17 mouse cellular contexts compared by ENCODE assay signal in the genomic region with DNA sequence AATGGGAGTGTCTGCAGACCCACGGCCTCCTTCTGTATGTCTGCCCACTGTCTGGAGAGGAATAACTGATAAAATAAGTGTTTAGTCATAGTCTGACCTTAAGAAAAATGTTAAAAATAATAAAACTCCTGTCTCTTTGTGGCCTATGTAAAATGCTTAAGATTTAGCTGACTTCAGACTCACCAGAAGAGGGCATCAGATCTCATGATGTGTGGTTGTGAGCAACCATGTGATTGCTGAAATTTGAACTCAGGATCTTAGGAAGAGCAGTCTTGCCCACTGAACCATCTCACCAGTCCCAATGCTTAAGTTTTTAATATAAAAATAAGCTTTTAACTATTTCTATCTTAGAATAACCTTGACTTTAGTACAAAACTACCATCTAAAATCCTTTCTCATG. TPM values are rescaled to one million over a fixed set of nuclear protein-coding genes. Genes with fewer than 3 reads are reported as not detected.
A peak's percentile ranks its signal among the peaks of the same experiment; 100 is the strongest.
DNase-seq lines count a peak whose midpoint lies in the region; ATAC-seq and TF ChIP-seq lines count a peak whose summit lies in the region.
"Had no signal": no experiment of that assay in that cellular context is flagged by ENCODE, and none has a peak within 500 bp of the region (broad histone marks: within the 10 kb centered on the region; RNA-seq: fewer than 3 reads in every experiment).

No protein-coding gene starts in this region.

- peaks cover 22% of the 10 kb centered on the region for H3K36me3 ChIP-seq in midbrain, postnatal 0 days (ENCODE audit: insufficient read depth, low read length)
- peaks cover 21% of the 10 kb centered on the region for H3K36me3 ChIP-seq in midbrain, embryonic 16.5 days (ENCODE audit: control insufficient read depth, insufficient read depth, low read length)

- no peak overlapping the region for H3K4me3 ChIP-seq in layer of hippocampus, adult 2 months
- no peak overlapping the region for H3K4me3 ChIP-seq in midbrain, postnatal 0 days (ENCODE audit: low read depth, low read length)
- H3K4me3 ChIP-seq in midbrain, embryonic 16.5 days (ENCODE audit: low read depth, low read length), result no peak overlapping the region
- H3K4me3 ChIP-seq: embryonic facial prominence, embryonic 15.5 days; forebrain, embryonic 13.5 days; heart, embryonic 15.5 days; hindbrain, embryonic 10.5 days; limb, embryonic 15.5 days; neural tube, embryonic 13.5 days had no signal

- no peak for ATAC-seq in midbrain, postnatal 0 days (ENCODE audit: low FRiP score)
- ATAC-seq in midbrain, embryonic 16.5 days, result no peak
- peak; percentile 22 for ATAC-seq in inflammation-experienced regulatory T-cells, adult 6 months
- no peak for ATAC-seq in megakaryocyte, adult 5-6 weeks (ENCODE audit: poor library complexity, severe bottlenecking)
- ATAC-seq: forebrain, embryonic 13.5 days had no signal

- WGBS in midbrain, postnatal 0 days, result 87% methylated on average over 1 of the region's 1 CpGs
- 93% methylated on average over 1 of the region's 1 CpGs for WGBS in midbrain, embryonic 16.5 days

- no peak overlapping the region for H3K9ac ChIP-seq in midbrain, postnatal 0 days (replicated peaks; ENCODE audit: low read length, poor library complexity, severe bottlenecking)
- H3K9ac ChIP-seq in midbrain, embryonic 16.5 days (ENCODE audit: low read depth, low read length), result no peak overlapping the region
- H3K9ac ChIP-seq: embryonic facial prominence, embryonic 15.5 days; forebrain, embryonic 13.5 days; heart, embryonic 15.5 days; limb, embryonic 15.5 days; neural tube, embryonic 13.5 days had no signal

- H3K27ac ChIP-seq in layer of hippocampus, adult 2 months, result no peak overlapping the region
- no peak overlapping the region for H3K27ac ChIP-seq in midbrain, postnatal 0 days (ENCODE audit: low read depth, low read length)
- no peak overlapping the region for H3K27ac ChIP-seq in midbrain, embryonic 16.5 days (ENCODE audit: low read length)
- H3K27ac ChIP-seq: embryonic facial prominence, embryonic 15.5 days; forebrain, embryonic 13.5 days; heart, embryonic 15.5 days; hindbrain, embryonic 10.5 days; limb, embryonic 15.5 days; neural tube, embryonic 13.5 days had no signal

- no peaks in the 10 kb centered on the region for H3K27me3 ChIP-seq in midbrain, postnatal 0 days (ENCODE audit: insufficient read depth, low read length)
- no peaks in the 10 kb centered on the region for H3K27me3 ChIP-seq in midbrain, embryonic 16.5 days (ENCODE audit: control insufficient read depth, insufficient read depth, low read depth, low read length)
- H3K27me3 ChIP-seq: embryonic facial prominence, embryonic 15.5 days; forebrain, embryonic 13.5 days; heart, embryonic 15.5 days; limb, embryonic 15.5 days; neural tube, embryonic 13.5 days had no signal

- TF ChIP-seq CTCF in layer of hippocampus, adult 2 months (conservative IDR thresholded peaks at IDR 0.05), result peak; percentile 55
- TF ChIP-seq CTCF in midbrain, postnatal 0 days (IDR thresholded peaks at IDR 0.05), result peak; percentile 22

- no peak for DNase-seq in layer of hippocampus, adult 2 months (ENCODE audit: low spot score in 2 of 2)
- DNase-seq in layer of hippocampus, adult 11-12 months (ENCODE audit: low spot score), result no peak
- no peak for DNase-seq in midbrain, postnatal 0 days (ENCODE audit: low spot score)
- no peak for DNase-seq in c-Kit-positive CD71-positive TER-119-positive erythroid progenitor cells, embryonic 14.5 days (ENCODE audit: low spot score)
- DNase-seq: adrenal gland, adult 2 months; cerebellum, adult 2 months; kidney, adult 18-20 months; midbrain, embryonic 14.5 days had no signal

- no peak overlapping the region for H3K4me2 ChIP-seq in midbrain, postnatal 0 days (ENCODE audit: low read depth, low read length, poor library complexity, severe bottlenecking)
- no peak overlapping the region for H3K4me2 ChIP-seq in midbrain, embryonic 16.5 days (ENCODE audit: low read length)
- H3K4me2 ChIP-seq: embryonic facial prominence, embryonic 15.5 days; forebrain, embryonic 13.5 days; heart, embryonic 15.5 days; limb, embryonic 15.5 days; neural tube, embryonic 13.5 days had no signal

- no peaks in the 10 kb centered on the region for H3K4me1 ChIP-seq in midbrain, postnatal 0 days (ENCODE audit: insufficient read depth, low read length)
- no peaks in the 10 kb centered on the region for H3K4me1 ChIP-seq in midbrain, embryonic 16.5 days (ENCODE audit: control insufficient read depth, insufficient read depth, low read length)
- H3K4me1 ChIP-seq: embryonic facial prominence, embryonic 15.5 days; forebrain, embryonic 13.5 days; heart, embryonic 15.5 days; hindbrain, embryonic 10.5 days; limb, embryonic 15.5 days; neural tube, embryonic 13.5 days had no signal

- no peaks in the 10 kb centered on the region for H3K9me3 ChIP-seq in midbrain, postnatal 0 days (ENCODE audit: low read length)
- H3K9me3 ChIP-seq in midbrain, embryonic 16.5 days (replicated peaks; ENCODE audit: control insufficient read depth, low read length, poor library complexity, severe bottlenecking), result no peaks in the 10 kb centered on the region
- H3K9me3 ChIP-seq: embryonic facial prominence, embryonic 15.5 days; forebrain, embryonic 13.5 days; heart, embryonic 15.5 days; hindbrain, embryonic 10.5 days; limb, embryonic 15.5 days; neural tube, embryonic 13.5 days had no signal

RNA-seq across cellular contexts. Expression of gene Gdi2, which starts 25.3 kb away (rescaled TPM):
- 100 to 1,000 TPM; 277 to 290 TPM for total RNA-seq in layer of hippocampus, adult 2 months (2021)
- 220 and 259 TPM in 2 replicates for total RNA-seq in midbrain, postnatal 0 days (2014; rRNA removed)
- 370 and 371 TPM in 2 replicates for polyA plus RNA-seq in midbrain, postnatal 0 days (2015; fragmentation: Nextera tagmentation; extraction: Ambion mirVana)
- 394 and 409 TPM in 2 replicates for polyA plus RNA-seq in midbrain, embryonic 16.5 days (2015; fragmentation: Nextera tagmentation; extraction: Ambion mirVana)
- 1,000 to 10,000 TPM in 1 of 3 experiments, 100 to 1,000 TPM in 2; 827 to 1,261 (median 893) TPM for polyA plus RNA-seq in inflammation-experienced regulatory T-cells, adult 6 months (2017; shearing (Covaris generic))
- total RNA-seq in megakaryocyte, adult 5-6 weeks (2015), result 654 and 710 TPM in 2 replicates
- 551 and 553 TPM in 2 replicates for total RNA-seq in megakaryocyte, adult 5-6 weeks (2017)

RNA-seq across cellular contexts. Expression of gene Fam208b, which starts 47.8 kb away (rescaled TPM):
- 10 to 100 TPM; 26.0 to 27.9 TPM for total RNA-seq in layer of hippocampus, adult 2 months (2021)
- total RNA-seq in midbrain, postnatal 0 days (2014; rRNA removed), result 34.9 and 40.8 TPM in 2 replicates
- 6.8 and 10.1 TPM in 2 replicates for polyA plus RNA-seq in midbrain, postnatal 0 days (2015; fragmentation: Nextera tagmentation; extraction: Ambion mirVana)
- 15.6 and 19.5 TPM in 2 replicates for polyA plus RNA-seq in midbrain, embryonic 16.5 days (2015; fragmentation: Nextera tagmentation; extraction: Ambion mirVana)
- polyA plus RNA-seq in inflammation-experienced regulatory T-cells, adult 6 months (2017; shearing (Covaris generic)), result 10 to 100 TPM; 14.9 to 29.4 (median 24.8) TPM
- 27.4 and 28.6 TPM in 2 replicates for total RNA-seq in megakaryocyte, adult 5-6 weeks (2015)
- 16.7 and 20.6 TPM in 2 replicates for total RNA-seq in megakaryocyte, adult 5-6 weeks (2017)
